ENCODE assay signal across 25 mouse cellular contexts in the genomic region with DNA sequence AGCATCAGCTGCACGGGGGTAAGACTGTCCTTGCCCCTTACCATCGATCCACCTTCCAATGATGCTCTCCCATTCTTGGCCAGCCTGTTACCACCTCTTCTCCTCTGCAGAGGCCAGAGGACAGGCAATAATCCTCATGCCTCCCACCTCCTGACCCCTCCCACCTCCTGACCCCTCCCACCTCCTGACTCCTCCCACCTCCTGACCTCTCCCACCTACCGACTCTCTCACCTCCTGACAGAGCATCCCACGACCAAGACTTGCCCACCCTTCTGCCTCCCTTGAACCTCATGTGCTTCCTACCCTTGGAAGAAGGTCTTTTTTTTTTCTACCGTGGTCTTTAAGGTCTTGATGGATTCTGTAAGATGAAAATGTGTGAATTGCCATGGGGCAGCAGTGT.
A peak's percentile ranks its signal among the peaks of the same experiment; 100 is the strongest.
DNase-seq lines count a peak whose midpoint lies in the region; ATAC-seq and TF ChIP-seq lines count a peak whose summit lies in the region.
"Had no signal": no experiment of that assay in that cellular context is flagged by ENCODE, and none has a peak within 500 bp of the region (broad histone marks: within the 10 kb centered on the region; RNA-seq: fewer than 3 reads in every experiment).

No protein-coding gene starts in this region.

- no peaks in the 10 kb centered on the region for H3K36me3 ChIP-seq in midbrain, embryonic 11.5 days (ENCODE audit: control insufficient read depth, insufficient read depth, low read length)
- H3K36me3 ChIP-seq in midbrain, embryonic 10.5 days = no peaks in the 10 kb centered on the region
- H3K36me3 ChIP-seq in CH12.LX (replicated peaks in 1 of 2; ENCODE audit: control insufficient read depth in 1 of 2, insufficient read depth in 1 of 2, low read length in 1 of 2) = peaks cover 3 to 30% of the 10 kb centered on the region in 2 experiments
- no peaks in the 10 kb centered on the region for H3K36me3 ChIP-seq in forebrain, embryonic 10.5 days (replicated peaks)
- H3K36me3 ChIP-seq: embryonic facial prominence, embryonic 13.5 days; heart, embryonic 12.5 days; heart, embryonic 15.5 days; hindbrain, embryonic 10.5 days; hindbrain, embryonic 13.5 days had no signal

- no peak overlapping the region for H3K4me2 ChIP-seq in midbrain, embryonic 11.5 days
- H3K4me2 ChIP-seq in CH12.LX (ENCODE audit: insufficient read depth, low read depth, poor library complexity, severe bottlenecking) = peak overlapping the region; percentile 45; the same call in 1 of the 2 replicates
- H3K4me2 ChIP-seq: embryonic facial prominence, embryonic 13.5 days; forebrain, embryonic 13.5 days; heart, embryonic 12.5 days; heart, embryonic 15.5 days; hindbrain, embryonic 13.5 days; intestine, embryonic 15.5 days had no signal

- TF ChIP-seq POLR2A in CH12.LX (IDR thresholded peaks at IDR 0.05; ENCODE audit: low read depth, low read length) = no peak; the same call in 1 of the 2 replicates

- H3K79me2 ChIP-seq in CH12.LX (replicated peaks; ENCODE audit: control insufficient read depth, extremely low read depth, insufficient read depth, poor library complexity, severe bottlenecking) = no peaks in the 10 kb centered on the region

- no peaks in the 10 kb centered on the region for H3K4me1 ChIP-seq in midbrain, embryonic 11.5 days (ENCODE audit: control insufficient read depth, insufficient read depth, low read length)
- H3K4me1 ChIP-seq in midbrain, embryonic 10.5 days = no peaks in the 10 kb centered on the region
- peaks cover 7 to 28% of the 10 kb centered on the region in 2 experiments for H3K4me1 ChIP-seq in CH12.LX (ENCODE audit: control insufficient read depth in 1 of 2, insufficient read depth in 2 of 2)
- H3K4me1 ChIP-seq in forebrain, embryonic 10.5 days = no peaks in the 10 kb centered on the region
- H3K4me1 ChIP-seq: embryonic facial prominence, embryonic 13.5 days; forebrain, embryonic 13.5 days; heart, embryonic 12.5 days; heart, embryonic 15.5 days; hindbrain, embryonic 10.5 days; hindbrain, embryonic 13.5 days; intestine, embryonic 15.5 days had no signal

- TF ChIP-seq EP300 in CH12.LX (IDR thresholded peaks at IDR 0.05; ENCODE audit: low read length) = no peak

- H3K4me3 ChIP-seq in midbrain, embryonic 11.5 days (ENCODE audit: low read depth, low read length) = no peak overlapping the region
- no peak overlapping the region for H3K4me3 ChIP-seq in midbrain, embryonic 10.5 days
- H3K4me3 ChIP-seq in CH12.LX (replicated peaks in 1 of 3; ENCODE audit: low read depth in 2 of 3, low read length in 2 of 3, poor library complexity in 1 of 3) = peak overlapping the region in 2 of 3 experiments; percentile 21 to 52
- no peak overlapping the region for H3K4me3 ChIP-seq in forebrain, embryonic 10.5 days
- H3K4me3 ChIP-seq: embryonic facial prominence, embryonic 13.5 days; erythroblast, embryonic 14.5 days; forebrain, embryonic 13.5 days; heart, embryonic 12.5 days; heart, embryonic 15.5 days; hindbrain, embryonic 10.5 days; hindbrain, embryonic 13.5 days; intestine, embryonic 15.5 days had no signal

- H3K9ac ChIP-seq in midbrain, embryonic 11.5 days (ENCODE audit: low read length) = no peak overlapping the region
- H3K9ac ChIP-seq in CH12.LX (ENCODE audit: insufficient read depth, low read depth) = peak overlapping the region; percentile 15; the same call in 1 of the 2 replicates
- H3K9ac ChIP-seq: embryonic facial prominence, embryonic 13.5 days; forebrain, embryonic 13.5 days; heart, embryonic 12.5 days; heart, embryonic 15.5 days; hindbrain, embryonic 13.5 days; intestine, embryonic 15.5 days had no signal

- WGBS in midbrain, embryonic 11.5 days = 72% methylated on average over 5 of the region's 5 CpGs
- 71% methylated on average over 5 of the region's 5 CpGs for WGBS in midbrain, embryonic 10.5 days
- WGBS in forebrain, embryonic 10.5 days = 68% methylated on average over 5 of the region's 5 CpGs

- DNase-seq in midbrain, embryonic 11.5 days (ENCODE audit: low spot score, missing footprints) = peak; percentile 44
- no peak for DNase-seq in midbrain, embryonic 10.5 days (ENCODE audit: low spot score)
- DNase-seq in CH12.LX (ENCODE audit: extremely low read depth) (no peak), R1 (ENCODE audit: low read depth, low spot score) (peak; percentile 59)
- DNase-seq in forebrain, embryonic 10.5 days (ENCODE audit: extremely low spot score, low spot score) = no peak
- no peak for DNase-seq in cerebellum, postnatal 25 days
- DNase-seq: adrenal gland, postnatal 10 days; adrenal gland, postnatal 36 days; cerebellum, adult 18-20 months; cerebellum, adult 9-10 months; cerebellum, postnatal 14 days; gastrocnemius, postnatal 10 days; gastrocnemius, postnatal 36 days; heart, postnatal 10 days; heart, postnatal 36 days had no signal

- in situ Hi-C loops in CH12.LX (cut with MboI; ENCODE audit: low pct_ligation_motif_present, low pct_unique_long_range_greater_than_20kb, low sequenced_read_pairs) = no loop called here

- H3K27me3 ChIP-seq in midbrain, embryonic 11.5 days (ENCODE audit: control insufficient read depth, insufficient read depth, low read length) = no peaks in the 10 kb centered on the region
- H3K27me3 ChIP-seq in midbrain, embryonic 10.5 days (ENCODE audit: low read depth, poor library complexity, severe bottlenecking) = no peaks in the 10 kb centered on the region
- H3K27me3 ChIP-seq in CH12.LX (replicated peaks) = no peaks in the 10 kb centered on the region
- H3K27me3 ChIP-seq in forebrain, embryonic 10.5 days (ENCODE audit: poor library complexity, severe bottlenecking) = no peaks in the 10 kb centered on the region
- H3K27me3 ChIP-seq: embryonic facial prominence, embryonic 13.5 days; forebrain, embryonic 13.5 days; heart, embryonic 12.5 days; heart, embryonic 15.5 days; hindbrain, embryonic 13.5 days; intestine, embryonic 15.5 days had no signal

- no peak overlapping the region for H3K27ac ChIP-seq in midbrain, embryonic 11.5 days (ENCODE audit: low read depth, low read length)
- no peak overlapping the region for H3K27ac ChIP-seq in midbrain, embryonic 10.5 days (replicated peaks)
- no peak overlapping the region for H3K27ac ChIP-seq in CH12.LX (ENCODE audit: insufficient read depth, low read depth)
- H3K27ac ChIP-seq in forebrain, embryonic 10.5 days = no peak overlapping the region
- H3K27ac ChIP-seq: embryonic facial prominence, embryonic 13.5 days; forebrain, embryonic 13.5 days; heart, embryonic 15.5 days; hindbrain, embryonic 10.5 days; hindbrain, embryonic 13.5 days; intestine, embryonic 15.5 days had no signal

- no peaks in the 10 kb centered on the region for H3K9me3 ChIP-seq in midbrain, embryonic 11.5 days (ENCODE audit: control insufficient read depth, low read length)
- H3K9me3 ChIP-seq in midbrain, embryonic 10.5 days (replicated peaks) = no peaks in the 10 kb centered on the region
- H3K9me3 ChIP-seq in CH12.LX (replicated peaks; ENCODE audit: low read length) = no peaks in the 10 kb centered on the region
- no peaks in the 10 kb centered on the region for H3K9me3 ChIP-seq in forebrain, embryonic 10.5 days
- H3K9me3 ChIP-seq: embryonic facial prominence, embryonic 13.5 days; forebrain, embryonic 13.5 days; heart, embryonic 15.5 days; hindbrain, embryonic 10.5 days; hindbrain, embryonic 13.5 days; intestine, embryonic 15.5 days had no signal

- TF ChIP-seq CTCF in CH12.LX (conservative IDR thresholded peaks at IDR 0.05 in 1 of 2, IDR thresholded peaks at IDR 0.05 in 1 of 2; ENCODE audit: low read depth in 2 of 2, low read length in 2 of 2) = no peak

- dilution Hi-C loops in CH12.LX (cut with MboI; ENCODE audit: extremely low pct_ligation_motif_present, extremely low pct_unique_long_range_greater_than_20kb, low sequenced_read_pairs) = no loop called here

- no peak for TF ChIP-seq RAD21 in CH12.LX (IDR thresholded peaks at IDR 0.05; ENCODE audit: low read depth, low read length)

- no peak for ATAC-seq in midbrain, embryonic 11.5 days (ENCODE audit: low FRiP score)
- ATAC-seq: forebrain, embryonic 13.5 days; forebrain, embryonic 16.5 days; hindbrain, embryonic 16.5 days; intestine, embryonic 15.5 days had no signal

TF ChIP-seq in CH12.LX, 34 proteins besides CTCF, POLR2A, EP300 and RAD21:
- TF ChIP-seq TBP (conservative IDR thresholded peaks at IDR 0.05; ENCODE audit: low read depth, low read length) (no peak), ZNF384 (IDR thresholded peaks at IDR 0.05; ENCODE audit: low read depth, low read length) (no peak), POLR2AphosphoS2 (IDR thresholded peaks at IDR 0.05; ENCODE audit: low read depth, low read length) (no peak), ZKSCAN1 (IDR thresholded peaks at IDR 0.05; ENCODE audit: borderline replicate concordance, low read depth, low read length) (no peak), RCOR1 (conservative IDR thresholded peaks at IDR 0.05; ENCODE audit: low read depth, low read length) (no peak), NELFE (IDR thresholded peaks at IDR 0.05; ENCODE audit: low read depth, low read length) (no peak), NRF1 (IDR thresholded peaks at IDR 0.05; ENCODE audit: low read depth, low read length) (no peak), HCFC1 (IDR thresholded peaks at IDR 0.05; ENCODE audit: low read depth, low read length) (no peak), CHD1 (IDR thresholded peaks at IDR 0.05; ENCODE audit: low read depth, low read length) (no peak), SIN3A (IDR thresholded peaks at IDR 0.05; ENCODE audit: low read length) (no peak), E2F4 (IDR thresholded peaks at IDR 0.05; ENCODE audit: insufficient replicate concordance, low read depth, low read length) (no peak), JUN (IDR thresholded peaks at IDR 0.05; ENCODE audit: insufficient read depth, low read depth, low read length) (no peak), MAFK (IDR thresholded peaks at IDR 0.05; ENCODE audit: insufficient replicate concordance, low read length) (no peak), UBTF (IDR thresholded peaks at IDR 0.05; ENCODE audit: low read depth, low read length) (no peak), ETS1 (conservative IDR thresholded peaks at IDR 0.05; ENCODE audit: low read depth, low read length) (no peak), SMC3 (IDR thresholded peaks at IDR 0.05; ENCODE audit: low read depth, low read length) (no peak), KAT2A (IDR thresholded peaks at IDR 0.05; ENCODE audit: insufficient replicate concordance, low read length) (no peak), TCF12 (IDR thresholded peaks at IDR 0.05; ENCODE audit: low read depth, low read length) (no peak), ZMIZ1 (IDR thresholded peaks at IDR 0.05; ENCODE audit: low read depth, low read length) (no peak), BHLHE40 (IDR thresholded peaks at IDR 0.05; ENCODE audit: low read depth, low read length) (no peak)

Comparison
In these comparisons a context has a peak if more than half of its experiments do, and no peak if none do; other contexts are left out.
1. DNase-seq: peak in midbrain, embryonic 11.5 days (single experiment) and R1 (single experiment); none in midbrain, embryonic 10.5 days (single experiment), CH12.LX (single experiment), forebrain, embryonic 10.5 days (single experiment) and cerebellum, postnatal 25 days (0 of 2).
2. H3K4me3 ChIP-seq: peak in CH12.LX (2 of 3); none in midbrain, embryonic 11.5 days (single experiment), midbrain, embryonic 10.5 days (single experiment) and forebrain, embryonic 10.5 days (single experiment).